Mouse (Mus musculus): Measurements from ENCODE around the gene Plxdc1. TPM values are rescaled to one million over a fixed set of nuclear protein-coding genes. Genes with fewer than 3 reads are reported as not detected.

Plxdc1 gene
- polyA plus RNA-seq, 1 experiment: 3.6 TPM

- DNase-seq (ENCODE audit: low spot score): no peak
Measured at GRCm38 (mm10) chr11:98016824-98017223, 30.6 kb upstream of the Plxdc1 start.

- no peak for DNase-seq (ENCODE audit: low spot score)
Measured at GRCm38 (mm10) chr11:98016177-98016576, 29.9 kb upstream of the Plxdc1 start.

- DNase-seq (ENCODE audit: low spot score): no peak
Measured at GRCm38 (mm10) chr11:98012831-98013230, 26.6 kb upstream of the Plxdc1 start.

- no peak for DNase-seq (ENCODE audit: low spot score)
Measured at GRCm38 (mm10) chr11:98011716-98012115, 25.5 kb upstream of the Plxdc1 start.

- DNase-seq (ENCODE audit: low spot score): no peak
Measured at GRCm38 (mm10) chr11:98008087-98008486, 21.8 kb upstream of the Plxdc1 start.

GRCm38 (mm10) chr11:98005686-98006085 lies 19.4 kb upstream of the Plxdc1 start:
- no peak for DNase-seq (ENCODE audit: low spot score)

GRCm38 (mm10) chr11:98005076-98005475 lies 18.8 kb upstream of the Plxdc1 start:
- DNase-seq (ENCODE audit: low spot score): peak; percentile 18

- no peak for DNase-seq (ENCODE audit: low spot score)
Measured at GRCm38 (mm10) chr11:98004161-98004560, 17.9 kb upstream of the Plxdc1 start.

- DNase-seq (ENCODE audit: low spot score): peak; percentile 23
Measured at GRCm38 (mm10) chr11:98003171-98003671, 17.0 kb upstream of the Plxdc1 start.

GRCm38 (mm10) chr11:98002627-98003026 lies 16.4 kb upstream of the Plxdc1 start:
- DNase-seq (ENCODE audit: low spot score): peak; percentile 59

- DNase-seq (ENCODE audit: low spot score): peak; percentile 13
Measured at GRCm38 (mm10) chr11:98001986-98002385, 15.7 kb upstream of the Plxdc1 start.

GRCm38 (mm10) chr11:98001351-98001824 lies 15.1 kb upstream of the Plxdc1 start:
- DNase-seq (ENCODE audit: low spot score): no peak

- DNase-seq (ENCODE audit: low spot score): no peak
Measured at GRCm38 (mm10) chr11:98000378-98001140, 14.3 kb upstream of the Plxdc1 start.

GRCm38 (mm10) chr11:97999748-98000147 lies 13.5 kb upstream of the Plxdc1 start:
- no peak for DNase-seq (ENCODE audit: low spot score)

GRCm38 (mm10) chr11:97998898-97999608 lies 12.8 kb upstream of the Plxdc1 start:
- DNase-seq (ENCODE audit: low spot score): no peak

- DNase-seq (ENCODE audit: low spot score): no peak
Measured at GRCm38 (mm10) chr11:97998074-97998793, 12.0 kb upstream of the Plxdc1 start.

- DNase-seq (ENCODE audit: low spot score): no peak
Measured at GRCm38 (mm10) chr11:97997387-97997960, 11.2 kb upstream of the Plxdc1 start.

GRCm38 (mm10) chr11:97996691-97997090 lies 10.4 kb upstream of the Plxdc1 start:
- no peak for DNase-seq (ENCODE audit: low spot score)

GRCm38 (mm10) chr11:97995564-97996288 lies 9.5 kb upstream of the Plxdc1 start, which contains the start of gene Arl5c:
Gene Arl5c (minus strand): TSS chr11:97996181.
- no peak for DNase-seq (ENCODE audit: low spot score)

- peak; percentile 76 for DNase-seq (ENCODE audit: low spot score)
Measured at GRCm38 (mm10) chr11:97994539-97995100, 8.4 kb upstream of the Plxdc1 start.
